Mouse (Mus musculus) gastrocnemius, adult 2 months (tissue): ENCODE results near the gene Serpinb6a. TPM values are rescaled to one million over a fixed set of nuclear protein-coding genes. Genes with fewer than 3 reads are reported as not detected.

Experiments used
- DNase-seq: peaks from one replicate; pipeline ENCODE4 v3.0.0; 2022
- H3K27ac ChIP-seq: fragments of 200-600 bp; 2 replicates; pipeline ENCODE4 v1.8.1; 2022; ENCODE audit warnings: mild to moderate bottlenecking
- H3K4me3 ChIP-seq: fragments of 200-600 bp; 2 replicates; pipeline ENCODE4 v1.8.1; 2022; ENCODE audit warnings: mild to moderate bottlenecking, moderate library complexity
- CTCF ChIP-seq: fragments of 200-600 bp; IDR thresholded peaks from 2 replicates; pipeline ENCODE4 v1.8.1; 2022; ENCODE audit warnings: antibody characterized with exemption, mild to moderate bottlenecking, moderate library complexity
- intact Hi-C: fragments of 180-260 bp; cut with DNase I; formaldehyde crosslinking; loops from one replicate; pipeline ENCODE4 v1.15.1; 2025
- long read RNA-seq, 2 experiments: library from polyadenylated mRNA; stranded (forward); transcript quantifications; one replicate each; pipeline ENCODE4 v2.0.0; 2021
- total RNA-seq, 2 experiments: library from RNA; stranded (reverse); gene quantifications; 2 replicates each; pipeline ENCODE4 v1.2.3; 2021

Serpinb6a gene
- total RNA-seq = 100 to 1,000 TPM in 1 of 2 experiments, 10 to 100 TPM in 1; 93.9 to 299 TPM
- long read RNA-seq, experiment 1, transcript Serpinb6a-202 (7 exons, 1,547 nt) = major isoform, 15 of 72 reads
- long read RNA-seq, experiment 1, partial matches to known transcripts = 15 of 72 reads
- long read RNA-seq, experiment 1, other reads (novel, unspliced or antisense) = 41 of 72 reads
- long read RNA-seq, experiment 2, transcript Serpinb6a-202 (7 exons, 1,547 nt) = major isoform, 37 of 223 reads
- long read RNA-seq, experiment 2, partial matches to known transcripts = 73 of 223 reads
- long read RNA-seq, experiment 2, other reads (novel, unspliced or antisense) = 111 of 223 reads

DNA sequence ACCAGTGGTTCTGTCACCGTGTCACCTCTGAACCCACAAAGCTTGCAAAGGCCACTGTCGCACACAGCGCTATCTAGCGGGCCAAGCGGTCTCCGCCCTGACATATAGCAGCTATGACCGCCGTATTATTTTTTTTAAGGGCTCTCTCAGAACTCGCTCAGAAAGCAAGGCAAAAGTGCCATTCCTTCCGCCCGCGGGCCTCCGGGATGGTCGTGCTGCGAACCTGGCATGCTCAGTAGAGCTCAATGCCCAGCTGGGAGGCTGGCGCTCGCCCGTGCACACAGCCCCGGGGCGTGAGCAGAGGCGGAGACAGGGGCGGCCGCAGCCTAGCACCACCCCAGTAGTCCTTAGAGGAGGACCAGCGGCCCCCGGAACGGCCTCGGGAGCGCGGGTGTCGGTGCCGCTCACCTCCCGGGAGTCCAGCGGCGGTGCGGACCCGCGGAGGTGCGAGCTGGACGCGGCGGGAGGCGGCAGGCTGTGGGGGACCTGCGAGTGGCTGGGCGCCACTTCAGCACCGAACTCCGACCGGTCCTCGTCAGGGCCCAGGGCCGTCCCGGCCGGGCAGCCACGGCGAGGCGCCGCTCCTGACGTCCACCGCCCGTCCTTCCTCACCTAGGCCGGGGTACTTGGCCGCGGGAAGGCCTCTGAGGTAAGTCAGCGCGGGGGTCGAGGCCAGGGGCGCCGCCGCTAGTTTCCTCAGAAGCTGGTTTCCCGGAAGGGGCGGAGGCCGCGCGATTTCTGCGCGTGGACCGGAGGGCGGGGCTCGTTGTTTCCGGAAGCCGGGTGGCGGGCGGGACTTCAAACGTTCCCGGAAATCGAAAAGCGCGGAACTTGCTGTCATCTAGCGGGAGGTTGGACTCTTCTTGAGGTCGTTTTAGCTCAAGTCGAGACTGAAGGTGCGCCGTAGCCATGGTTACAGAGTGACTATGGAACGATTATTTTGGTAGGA lies at the start of gene Serpinb6a, which contains the start of gene Ripk1:
Gene Serpinb6a, minus strand, starts transcription at position 737 of the 949 bp plus-strand sequence.
Gene Ripk1, plus strand, starts transcription at position 306 of the 949 bp plus-strand sequence.
- peak; percentile 54 for TF ChIP-seq CTCF
- H3K27ac ChIP-seq = peak within 1 kb of the TSS; percentile 97
- peak within 1 kb of the TSS; percentile 85 for H3K4me3 ChIP-seq
- intact Hi-C loops = no loop called here
- DNase-seq = peak; percentile 92

DNA sequence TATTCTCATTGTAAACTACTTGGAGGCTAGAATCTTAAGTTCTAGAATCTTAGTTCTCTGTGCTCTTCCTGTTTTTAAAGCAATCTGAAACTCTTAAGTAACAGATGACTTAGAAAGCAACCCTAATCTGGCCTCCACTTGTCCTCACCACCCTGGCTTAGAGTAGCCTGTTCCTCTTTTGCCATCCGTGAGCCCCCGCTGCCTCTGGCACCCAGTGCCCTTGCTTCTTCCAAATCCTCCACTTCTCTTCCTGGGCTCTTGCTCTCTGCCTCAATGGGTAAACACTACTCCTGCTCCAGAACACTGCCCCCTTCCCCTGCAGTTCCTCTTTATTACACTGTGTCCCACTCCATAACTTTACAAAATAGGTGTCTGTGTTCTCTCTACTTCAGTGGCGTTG lies 49.1 kb upstream of the Serpinb6a start:
- TF ChIP-seq CTCF = no peak
- Histone ChIP-seq H3K4me3 (no peak overlapping the region), H3K27ac (no peak overlapping the region)
- DNase-seq = no peak
- intact Hi-C loops = no loop called here

DNA sequence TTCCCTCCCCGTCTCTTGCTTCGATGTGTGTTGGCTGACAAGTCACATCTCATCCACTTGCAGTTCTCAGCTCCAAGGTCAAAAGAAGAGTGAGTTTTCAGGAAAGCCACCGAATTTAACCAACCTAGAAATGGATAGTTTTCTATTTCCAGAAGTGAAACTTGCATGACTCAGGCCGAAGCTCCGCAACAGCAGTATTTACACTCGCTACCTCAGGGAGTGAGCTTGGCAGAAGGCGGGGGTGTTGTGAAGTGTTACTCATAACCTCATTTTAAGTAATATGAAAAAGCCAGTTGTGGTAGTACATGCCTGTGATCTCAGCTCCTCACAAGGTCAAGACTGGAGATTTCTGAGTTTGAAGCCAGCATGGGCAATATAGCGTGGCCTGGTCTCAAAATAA lies 47.9 kb upstream of the Serpinb6a start:
- Histone ChIP-seq H3K27ac (no peak overlapping the region), H3K4me3 (peak overlapping the region; percentile 21; the same call in 1 of the 2 replicates)
- intact Hi-C loops = no loop called here
- no peak for TF ChIP-seq CTCF
- peak; percentile 40 for DNase-seq

DNA sequence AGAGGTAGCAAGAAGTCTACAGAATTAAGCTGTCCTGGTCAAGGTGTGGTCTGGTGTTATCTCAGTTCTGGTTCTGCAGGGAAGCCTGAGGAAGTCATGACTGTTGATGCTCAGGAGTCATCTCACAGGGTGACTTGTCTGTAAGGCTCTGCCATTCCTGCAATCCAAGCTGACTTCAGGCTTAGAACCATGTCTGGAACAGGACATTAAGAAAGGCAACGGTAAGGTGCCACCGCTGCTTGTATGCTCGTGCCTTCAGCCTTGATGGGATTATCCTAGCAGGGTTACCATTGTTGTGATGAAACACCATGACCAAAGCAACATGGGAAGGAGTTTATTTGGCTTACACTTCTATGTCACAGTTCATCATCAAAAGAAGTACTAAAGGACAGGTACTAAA lies 44.9 kb upstream of the Serpinb6a start:
- Histone ChIP-seq H3K4me3 (no peak overlapping the region), H3K27ac (no peak overlapping the region)
- DNase-seq = no peak
- intact Hi-C loops = no loop called here
- TF ChIP-seq CTCF = no peak

DNA sequence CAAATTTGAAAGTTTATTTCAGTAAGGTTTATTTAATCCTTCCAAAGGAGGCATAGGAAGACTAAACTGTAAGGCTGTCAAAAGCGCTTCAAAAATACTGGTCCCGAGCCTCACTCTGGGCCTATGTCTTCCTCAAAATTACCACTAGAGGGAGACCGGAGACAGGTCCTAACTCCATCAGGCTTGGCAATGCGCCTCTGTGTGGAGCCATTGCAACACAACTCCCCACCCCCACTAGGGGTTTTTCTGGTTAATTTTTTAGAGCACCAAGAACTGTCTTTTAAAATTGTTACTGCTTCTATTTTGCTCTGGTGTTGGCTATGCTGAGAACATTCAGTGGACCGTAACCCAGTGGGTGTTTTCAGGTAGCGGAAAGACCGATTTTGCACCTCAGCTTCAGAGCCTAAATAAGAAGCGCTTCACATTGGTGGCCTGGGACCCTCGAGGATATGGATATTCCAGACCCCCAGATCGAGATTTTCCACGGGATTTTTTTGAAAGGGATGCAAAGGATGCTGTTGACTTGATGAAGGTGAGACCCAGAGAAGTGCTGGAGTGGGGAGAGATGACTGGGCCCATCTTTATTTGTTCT lies 43.9 kb upstream of the Serpinb6a start:
- intact Hi-C loops = loop anchor here (1.0 kb wide), 1 partner anchor 108 kb away; no protein-coding TSS in a partner anchor
- Histone ChIP-seq H3K27ac (no peak overlapping the region; the same call in 1 of the 2 replicates), H3K4me3 (no peak overlapping the region)
- DNase-seq = peak; percentile 86
- TF ChIP-seq CTCF = peak; percentile 98

DNA sequence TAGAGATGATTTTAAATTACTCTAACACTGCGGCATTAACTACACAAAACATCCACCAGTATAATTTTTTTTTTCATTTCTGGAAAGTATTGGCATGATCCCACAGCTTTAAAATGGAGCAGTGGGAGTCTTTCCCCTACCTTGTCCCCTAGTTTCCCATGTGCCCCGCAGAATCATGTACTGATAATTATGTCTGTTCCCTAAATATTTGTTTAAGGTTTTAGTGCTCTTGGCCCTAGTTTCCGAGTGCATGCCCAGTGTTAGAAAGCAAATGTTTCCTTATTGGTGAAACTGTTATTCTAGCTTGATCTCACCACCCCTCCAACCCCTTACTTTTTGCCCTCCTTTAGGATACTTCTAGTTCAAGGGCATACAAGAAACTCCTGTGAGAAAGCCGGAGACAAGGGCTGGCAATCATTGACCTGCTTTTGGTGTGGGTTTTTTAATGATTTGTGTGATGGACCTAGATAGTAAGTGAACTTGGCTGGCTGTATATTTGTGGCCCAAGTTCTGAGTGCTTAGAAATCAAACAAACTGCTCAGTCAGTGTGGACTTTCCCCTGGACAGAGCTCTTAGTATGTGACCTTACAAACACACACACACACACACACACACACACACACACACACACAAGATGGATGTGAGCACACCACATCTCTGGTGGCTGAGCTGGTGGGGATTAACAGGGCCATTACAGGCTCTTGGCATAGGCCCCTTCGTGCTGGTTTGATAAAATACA lies 43.1 kb upstream of the Serpinb6a start:
- intact Hi-C loops = loop anchor here (1.0 kb wide), 1 partner anchor 109 kb away; no protein-coding TSS in a partner anchor
- no peak overlapping the region for H3K4me3 ChIP-seq
- DNase-seq = no peak
- no peak for TF ChIP-seq CTCF
- H3K27ac ChIP-seq = no peak overlapping the region

DNA sequence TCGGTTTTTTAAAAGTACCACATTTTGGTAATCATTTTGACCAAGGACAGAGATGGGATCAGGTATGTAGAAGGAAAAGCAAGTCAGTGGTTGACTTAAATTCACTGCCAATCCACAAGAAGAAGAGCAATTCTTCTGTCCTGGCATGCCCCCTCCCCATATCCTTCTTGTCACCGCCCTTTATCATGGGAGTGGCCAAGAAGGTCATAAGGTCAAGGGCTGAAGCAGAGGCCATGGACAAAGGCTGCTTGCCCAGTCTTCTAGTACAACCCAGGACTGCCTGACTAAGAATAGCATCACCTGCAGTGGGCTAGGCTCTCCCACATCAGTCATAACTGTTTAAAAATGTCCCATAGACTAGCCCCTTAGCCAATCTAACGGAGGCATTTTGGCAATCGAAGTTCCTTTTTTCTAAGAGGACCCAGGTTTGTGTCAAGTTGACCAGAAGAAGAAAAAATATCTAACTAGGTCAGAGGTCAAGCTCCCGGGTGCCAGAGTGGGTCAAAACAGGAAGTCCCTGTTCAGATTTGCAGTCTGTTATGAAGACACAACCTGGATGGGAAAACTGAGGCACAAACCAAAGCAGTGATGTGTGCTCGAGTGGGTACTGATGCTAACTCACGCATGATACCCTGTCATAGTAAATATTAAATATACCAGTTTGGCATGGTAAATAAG lies 41.3 kb upstream of the Serpinb6a start:
- Histone ChIP-seq H3K4me3 (no peak overlapping the region), H3K27ac (no peak overlapping the region)
- DNase-seq = no peak
- intact Hi-C loops = no loop called here
- TF ChIP-seq CTCF = no peak

DNA sequence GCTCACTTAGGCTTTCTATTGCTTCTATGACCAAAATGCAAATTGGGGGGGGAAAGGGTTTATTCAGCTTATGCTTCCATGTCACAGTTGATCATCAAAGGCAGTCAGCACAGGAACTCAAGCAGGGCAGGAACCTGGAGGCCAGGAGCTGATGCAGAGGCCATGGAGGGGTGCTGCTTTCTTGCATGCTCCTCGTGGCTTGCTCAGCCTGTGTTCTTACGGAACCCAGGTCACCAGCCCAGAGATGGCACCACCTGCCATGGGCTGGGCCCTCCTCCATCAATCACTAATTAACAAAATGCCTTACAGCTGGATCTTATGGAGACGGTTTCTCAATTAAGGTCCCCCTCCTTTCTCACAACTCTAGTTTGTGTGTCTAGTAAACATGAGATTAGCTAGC lies 37.5 kb upstream of the Serpinb6a start:
- no peak for DNase-seq
- TF ChIP-seq CTCF = no peak
- H3K4me3 ChIP-seq = no peak overlapping the region
- intact Hi-C loops = no loop called here
- no peak overlapping the region for H3K27ac ChIP-seq

DNA sequence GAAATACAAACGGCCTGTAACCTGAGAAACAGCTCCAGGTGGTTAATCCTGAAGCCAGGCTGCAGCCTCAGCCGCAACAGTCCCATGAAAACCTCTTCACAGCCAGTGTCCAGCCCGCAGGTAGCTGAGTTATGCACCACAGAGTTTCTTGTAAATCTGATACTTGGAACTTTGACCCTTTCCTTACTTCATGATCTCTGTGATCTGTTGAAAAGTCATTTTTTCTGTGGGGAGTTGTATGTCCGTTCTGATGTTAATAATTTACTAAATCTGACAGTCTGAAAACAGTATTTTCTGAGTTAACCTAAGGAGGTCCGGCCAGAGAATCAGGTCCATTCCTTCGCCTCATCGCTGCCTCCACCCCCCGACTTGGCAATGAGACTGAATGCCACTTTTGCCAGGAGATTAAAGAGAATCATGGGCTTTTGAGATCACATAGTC lies 36.3 kb upstream of the Serpinb6a start:
- intact Hi-C loops = no loop called here
- H3K27ac ChIP-seq = no peak overlapping the region
- no peak for TF ChIP-seq CTCF
- peak overlapping the region; percentile 11 for H3K4me3 ChIP-seq
- DNase-seq = no peak

DNA sequence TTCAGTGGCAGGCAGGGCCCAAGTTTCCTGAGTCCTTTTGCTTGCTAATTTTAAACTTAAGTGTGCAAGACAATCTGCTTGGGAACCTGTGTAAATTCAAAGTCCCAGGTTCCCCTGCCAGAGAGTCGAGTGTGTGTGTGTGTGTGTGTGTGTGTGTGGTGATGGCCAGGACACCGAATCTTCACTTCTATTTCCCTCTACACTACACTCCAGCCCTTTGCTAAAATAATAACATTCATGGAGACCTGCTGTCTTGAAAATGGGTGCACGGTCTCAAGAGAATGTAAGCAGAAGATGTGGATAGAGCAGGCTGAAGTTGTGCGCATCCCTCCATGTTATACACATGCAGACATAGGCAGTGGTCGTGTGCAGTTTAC lies 35.5 kb upstream of the Serpinb6a start:
- TF ChIP-seq CTCF = no peak
- Histone ChIP-seq H3K4me3 (peak overlapping the region; percentile 96), H3K27ac (peak overlapping the region; percentile 94)
- intact Hi-C loops = no loop called here
- no peak for DNase-seq

DNA sequence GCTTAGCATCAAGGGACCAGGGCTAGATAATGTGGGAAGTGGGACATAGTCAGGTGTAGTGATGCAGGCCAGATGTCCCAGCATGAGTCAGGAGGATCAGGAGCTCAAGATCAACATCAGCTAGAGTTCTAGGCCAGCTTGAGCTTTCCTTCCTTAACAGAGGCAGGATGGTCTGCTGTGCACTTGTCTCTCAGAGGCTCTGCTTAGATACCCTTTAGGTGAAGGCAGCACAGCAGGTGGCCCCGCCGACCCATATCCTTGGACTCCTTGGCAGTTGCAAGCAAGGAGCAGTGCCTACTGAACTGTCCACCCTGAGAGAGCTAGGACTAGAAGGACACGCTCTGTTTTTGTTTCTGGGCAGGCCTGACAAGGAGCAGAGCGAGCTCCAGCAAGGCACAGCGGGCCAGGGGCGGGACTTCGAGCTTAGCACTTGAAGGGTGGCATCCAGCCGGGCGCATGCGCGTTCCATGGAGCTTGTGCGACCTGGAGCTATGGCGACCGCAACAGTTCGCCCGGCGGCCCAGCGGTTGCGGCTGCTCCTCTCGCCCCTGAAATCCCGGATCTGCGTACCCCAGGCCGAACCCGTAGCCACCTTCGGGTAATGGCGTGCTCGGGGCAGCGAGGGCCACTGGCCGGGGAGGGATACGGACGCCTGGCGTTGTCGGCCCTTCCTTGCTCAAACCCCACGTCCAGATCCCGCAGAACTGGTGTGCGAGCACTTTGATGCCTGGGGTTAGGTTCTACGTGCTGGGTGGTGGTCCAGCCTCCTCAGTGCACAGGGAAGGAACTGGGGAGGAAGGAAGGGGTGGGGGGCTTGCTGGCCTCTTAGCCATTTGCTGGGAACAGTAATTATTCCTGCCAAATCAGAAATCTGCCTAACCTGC lies 34.8 kb upstream of the Serpinb6a start, which contains the start of gene Bphl:
Gene Bphl, plus strand, starts transcription at position 426 of the 884 bp plus-strand sequence.
- no peak for TF ChIP-seq CTCF
- Histone ChIP-seq H3K27ac (peak within 1 kb of the TSS; percentile 94), H3K4me3 (peak within 1 kb of the TSS; percentile 96)
- intact Hi-C loops = no loop called here
- peak; percentile 95 for DNase-seq
